In genomic region chr3:55754981-55755608, GRCm38 (mm10) we compare ENCODE assay signal across 21 mouse cellular contexts. TPM values are rescaled to one million over a fixed set of nuclear protein-coding genes. Genes with fewer than 3 reads are reported as not detected.
DNase-seq lines count a peak whose midpoint lies in the region; ATAC-seq and TF ChIP-seq lines count a peak whose summit lies in the region.
"Had no signal": no experiment of that assay in that cellular context is flagged by ENCODE, and none has a peak within 500 bp of the region (broad histone marks: within the 10 kb centered on the region; RNA-seq: fewer than 3 reads in every experiment).

No protein-coding gene starts in this region.

- no peak for DNase-seq in hindbrain, embryonic 10.5 days (ENCODE audit: low spot score)
- peak; percentile 71 for DNase-seq in brain, adult 2 months (ENCODE audit: low read depth, low spot score)
- DNase-seq in hindbrain, postnatal 0 days (ENCODE audit: low spot score): no peak
- DNase-seq in midbrain, postnatal 0 days (ENCODE audit: low spot score): no peak
- no peak for DNase-seq in liver
- no peak for DNase-seq in adrenal gland, postnatal 36 days
- DNase-seq: adrenal gland, postnatal 25 days; cerebellum, adult 9-10 months; heart, postnatal 14 days; kidney, postnatal 10 days; lung, embryonic 14.5 days; lung, postnatal 4 days; thymus, postnatal 36 days had no signal

- 0 out of 2 replicates have a peak, but pooled peaks cover 4% of the 10 kb centered on the region for H3K27me3 ChIP-seq in hindbrain, embryonic 12.5 days
- H3K27me3 ChIP-seq in hindbrain, embryonic 10.5 days (ENCODE audit: insufficient read depth, poor library complexity, severe bottlenecking): peaks cover 31% of the 10 kb centered on the region
- no peaks in the 10 kb centered on the region for H3K27me3 ChIP-seq in hindbrain, postnatal 0 days (ENCODE audit: insufficient read depth, low read length)
- no peaks in the 10 kb centered on the region for H3K27me3 ChIP-seq in midbrain, postnatal 0 days (ENCODE audit: insufficient read depth, low read length)
- H3K27me3 ChIP-seq: embryonic facial prominence, embryonic 13.5 days; intestine, embryonic 15.5 days; neural tube, embryonic 12.5 days; Patski had no signal

- no peak for TF ChIP-seq CTCF in hindbrain, postnatal 0 days (IDR thresholded peaks at IDR 0.05; ENCODE audit: low read depth)
- TF ChIP-seq CTCF in midbrain, postnatal 0 days (IDR thresholded peaks at IDR 0.05): no peak

- H3K27ac ChIP-seq in hindbrain, embryonic 12.5 days: peak overlapping the region; percentile 78
- no peak overlapping the region for H3K27ac ChIP-seq in hindbrain, embryonic 10.5 days
- H3K27ac ChIP-seq in hindbrain, postnatal 0 days: peak overlapping the region; percentile 66
- H3K27ac ChIP-seq in midbrain, postnatal 0 days (ENCODE audit: low read depth, low read length): peak overlapping the region; percentile 76
- H3K27ac ChIP-seq: embryonic facial prominence, embryonic 13.5 days; intestine, embryonic 15.5 days; neural tube, embryonic 12.5 days had no signal

- ATAC-seq in hindbrain, embryonic 12.5 days (ENCODE audit: low FRiP score): no peak
- ATAC-seq in hindbrain, postnatal 0 days: no peak
- ATAC-seq in midbrain, postnatal 0 days (ENCODE audit: low FRiP score): no peak
- ATAC-seq: activated CD4-positive, CD25-positive, alpha-beta regulatory T cell, adult 4 months; intestine, embryonic 15.5 days had no signal

- H3K4me3 ChIP-seq in hindbrain, embryonic 12.5 days: no peak overlapping the region
- H3K4me3 ChIP-seq in hindbrain, embryonic 10.5 days: no peak overlapping the region
- no peak overlapping the region for H3K4me3 ChIP-seq in hindbrain, postnatal 0 days (ENCODE audit: low read length)
- H3K4me3 ChIP-seq in midbrain, postnatal 0 days (ENCODE audit: low read depth, low read length): no peak overlapping the region
- H3K4me3 ChIP-seq: embryonic facial prominence, embryonic 13.5 days; intestine, embryonic 15.5 days; neural tube, embryonic 12.5 days had no signal

- H3K9me3 ChIP-seq in hindbrain, embryonic 12.5 days (replicated peaks): no peaks in the 10 kb centered on the region
- no peaks in the 10 kb centered on the region for H3K9me3 ChIP-seq in hindbrain, embryonic 10.5 days
- no peaks in the 10 kb centered on the region for H3K9me3 ChIP-seq in hindbrain, postnatal 0 days (ENCODE audit: low read length)
- H3K9me3 ChIP-seq in midbrain, postnatal 0 days (ENCODE audit: low read length): no peaks in the 10 kb centered on the region
- H3K9me3 ChIP-seq: embryonic facial prominence, embryonic 13.5 days; intestine, embryonic 15.5 days; neural tube, embryonic 12.5 days had no signal

- H3K9ac ChIP-seq in hindbrain, embryonic 12.5 days: no peak overlapping the region
- H3K9ac ChIP-seq in hindbrain, postnatal 0 days (replicated peaks; ENCODE audit: low read length): no peak overlapping the region
- H3K9ac ChIP-seq in midbrain, postnatal 0 days (replicated peaks; ENCODE audit: low read length, poor library complexity, severe bottlenecking): no peak overlapping the region
- H3K9ac ChIP-seq: embryonic facial prominence, embryonic 13.5 days; intestine, embryonic 15.5 days; lung, embryonic 14.5 days; neural tube, embryonic 12.5 days had no signal

- no peak overlapping the region for H3K4me2 ChIP-seq in hindbrain, embryonic 12.5 days (replicated peaks)
- no peak overlapping the region for H3K4me2 ChIP-seq in hindbrain, postnatal 0 days (ENCODE audit: low read depth, low read length)
- no peak overlapping the region for H3K4me2 ChIP-seq in midbrain, postnatal 0 days (ENCODE audit: low read depth, low read length, poor library complexity, severe bottlenecking)
- H3K4me2 ChIP-seq: embryonic facial prominence, embryonic 13.5 days; heart, embryonic 11.5 days; intestine, embryonic 15.5 days; lung, embryonic 14.5 days; neural tube, embryonic 12.5 days had no signal

- peaks cover 38% of the 10 kb centered on the region for H3K4me1 ChIP-seq in hindbrain, embryonic 12.5 days
- peaks cover 40% of the 10 kb centered on the region for H3K4me1 ChIP-seq in hindbrain, embryonic 10.5 days (replicated peaks)
- H3K4me1 ChIP-seq in hindbrain, postnatal 0 days (ENCODE audit: insufficient read depth, low read length): peaks cover 21% of the 10 kb centered on the region
- peaks cover 16% of the 10 kb centered on the region for H3K4me1 ChIP-seq in midbrain, postnatal 0 days (ENCODE audit: insufficient read depth, low read length)
- H3K4me1 ChIP-seq: intestine, embryonic 15.5 days had no signal

- H3K36me3 ChIP-seq in hindbrain, embryonic 12.5 days: no peaks in the 10 kb centered on the region
- H3K36me3 ChIP-seq in hindbrain, embryonic 10.5 days: no peaks in the 10 kb centered on the region
- no peaks in the 10 kb centered on the region for H3K36me3 ChIP-seq in hindbrain, postnatal 0 days (ENCODE audit: insufficient read depth, low read length)
- no peaks in the 10 kb centered on the region for H3K36me3 ChIP-seq in midbrain, postnatal 0 days (ENCODE audit: insufficient read depth, low read length)
- H3K36me3 ChIP-seq: embryonic facial prominence, embryonic 13.5 days; intestine, embryonic 15.5 days; neural tube, embryonic 12.5 days had no signal

- WGBS in hindbrain, embryonic 12.5 days: 64% methylated on average over 6 of the region's 6 CpGs
- 76% methylated on average over 6 of the region's 6 CpGs for WGBS in hindbrain, embryonic 10.5 days
- 43% methylated on average over 6 of the region's 6 CpGs for WGBS in hindbrain, postnatal 0 days
- 25% methylated on average over 6 of the region's 6 CpGs for WGBS in midbrain, postnatal 0 days

RNA-seq across cellular contexts. Expression of gene Mab21l1, which starts 27.2 kb away (rescaled TPM):
- 104 and 115 TPM in 2 replicates for polyA plus RNA-seq in hindbrain, embryonic 12.5 days (2016; fragmentation: Nextera tagmentation; extraction: Ambion mirVana)
- polyA plus RNA-seq in hindbrain, embryonic 10.5 days (2016; fragmentation: Nextera tagmentation; extraction: Ambion mirVana): 26.8 and 57.6 TPM in 2 replicates
- 132 and 137 TPM in 2 replicates for total RNA-seq in hindbrain, postnatal 0 days (2014; rRNA removed)
- polyA plus RNA-seq in hindbrain, postnatal 0 days (2015; fragmentation: Nextera tagmentation; extraction: Ambion mirVana): 175 and 179 TPM in 2 replicates
- 151 and 152 TPM in 2 replicates for total RNA-seq in midbrain, postnatal 0 days (2014; rRNA removed)
- 131 and 148 TPM in 2 replicates for polyA plus RNA-seq in midbrain, postnatal 0 days (2015; fragmentation: Nextera tagmentation; extraction: Ambion mirVana)
- 1 to 10 TPM; 1.1 TPM for total RNA-seq in adrenal gland, postnatal 36 days (2021)
- total RNA-seq: heart, postnatal 14 days; liver, adult 2 months had no signal
- polyA plus RNA-seq: liver, adult 2 months had no signal
